In genomic region chr2:118913551-118914276, GRCm38 (mm10) we compare ENCODE assay signal across 8 mouse cellular contexts. TPM values are rescaled to one million over a fixed set of nuclear protein-coding genes. Genes with fewer than 3 reads are reported as not detected.
DNase-seq lines count a peak whose midpoint lies in the region.

No protein-coding gene starts in this region.

- peak; percentile 57 for DNase-seq in adrenal gland, postnatal 14 days
- no peak for DNase-seq in adrenal gland, adult 18-20 months (ENCODE audit: low spot score in 2 of 2)
- peak; percentile 53 for DNase-seq in retina, postnatal 1 day
- no peak for DNase-seq in retina, embryonic 14.5 days (ENCODE audit: low spot score)
- peak; percentile 79 for DNase-seq in kidney, adult 9 months
- no peak for DNase-seq in ovary, postnatal 10 days (ENCODE audit: low spot score)
- no peak for DNase-seq in layer of hippocampus, adult 18-20 months (ENCODE audit: low spot score in 2 of 2)
- no peak for DNase-seq in spleen, postnatal 4 days (ENCODE audit: low spot score in 2 of 2)

RNA-seq across cellular contexts. Expression of gene Chst14, which starts 12.6 kb away (rescaled TPM):
- 10.1 and 13.3 TPM in 2 replicates for total RNA-seq in adrenal gland, postnatal 14 days (2021)
- total RNA-seq in adrenal gland, adult 18-20 months (2021): 1 to 10 TPM; 7.3 to 9.0 TPM
- 1 to 10 TPM; 3.2 to 3.3 TPM for total RNA-seq in layer of hippocampus, adult 18-20 months (2021)

RNA-seq across cellular contexts. Expression of gene Bahd1, which starts 13.5 kb away (rescaled TPM):
- total RNA-seq in adrenal gland, postnatal 14 days (2021): 32.3 and 33.7 TPM in 2 replicates
- 10 to 100 TPM; 37.4 to 39.4 TPM for total RNA-seq in adrenal gland, adult 18-20 months (2021)
- 10 to 100 TPM; 65.2 to 68.1 TPM for total RNA-seq in layer of hippocampus, adult 18-20 months (2021)

RNA-seq across cellular contexts. Expression of gene Ivd, which starts 52.0 kb away (rescaled TPM):
- 173 and 197 TPM in 2 replicates for total RNA-seq in adrenal gland, postnatal 14 days (2021)
- 100 to 1,000 TPM; 205 to 414 TPM for total RNA-seq in adrenal gland, adult 18-20 months (2021)
- 100 to 1,000 TPM in 1 of 2 experiments, 10 to 100 TPM in 1; 94.5 to 101 TPM for total RNA-seq in layer of hippocampus, adult 18-20 months (2021)

Comparison
In these comparisons a context has a peak if more than half of its experiments do, and no peak if none do; other contexts are left out.
1. DNase-seq: peak in adrenal gland, postnatal 14 days (single experiment), retina, postnatal 1 day (single experiment) and kidney, adult 9 months (single experiment); none in adrenal gland, adult 18-20 months (0 of 2), retina, embryonic 14.5 days (single experiment), ovary, postnatal 10 days (single experiment), layer of hippocampus, adult 18-20 months (0 of 2) and spleen, postnatal 4 days (0 of 2).